Mouse (Mus musculus): Measurements from ENCODE around the gene Syt2.

DNA sequence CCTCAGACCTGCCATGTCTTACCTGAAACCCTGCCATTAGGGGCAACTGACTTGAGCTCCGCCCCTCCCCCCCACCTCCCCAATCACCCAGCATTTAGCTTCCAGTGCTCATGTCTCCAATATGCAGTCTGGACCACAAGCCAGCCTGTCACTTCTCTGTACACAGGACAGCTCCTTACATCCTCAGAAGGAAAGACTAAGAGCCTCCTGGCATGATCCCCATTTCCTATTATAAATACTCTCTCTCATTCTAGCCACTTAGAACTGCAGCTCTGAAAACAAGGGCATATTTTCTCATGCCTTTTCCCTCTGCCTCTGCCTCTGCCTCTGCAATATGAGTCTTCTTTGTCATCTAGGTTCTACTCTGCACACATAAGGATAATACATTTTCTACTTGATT, 149.6 kb downstream of the Syt2 start:
- TF ChIP-seq POLR2A (IDR thresholded peaks at IDR 0.05; ENCODE audit: low read depth, low read length) (no peak), CTCF (conservative IDR thresholded peaks at IDR 0.05; ENCODE audit: insufficient read depth, insufficient read length, low read depth, low read length) (no peak)

Data from kidney, adult 2 months (tissue).